Mouse (Mus musculus): ENCODE data around the gene Ppp2r5c.

GRCm38 (mm10) chr12:110533151-110533550 is 86.2 kb downstream of the Ppp2r5c start:
- TF ChIP-seq CTCF (IDR thresholded peaks at IDR 0.05) (no peak), EP300 (IDR thresholded peaks at IDR 0.05) (no peak)
